Mouse (Mus musculus) thymus, postnatal 25 days (tissue): ENCODE measurements around the gene Glis3.

Experiments
- DNase-seq: peaks from one replicate; pipeline ENCODE4 v3.0.0; 2022

The Glis3 gene

GRCm38 (mm10) chr19:28579724-28580375, 100.0 kb downstream of the Glis3 start:
- no peak for DNase-seq

GRCm38 (mm10) chr19:28577023-28577422, 102.9 kb downstream of the Glis3 start:
- no peak for DNase-seq

GRCm38 (mm10) chr19:28576619-28577018, 103.3 kb downstream of the Glis3 start:
- no peak for DNase-seq

- DNase-seq = no peak
These were observed 106.2 kb downstream of the Glis3 start for GRCm38 (mm10) chr19:28573641-28574040.

GRCm38 (mm10) chr19:28569856-28570255, 110.0 kb downstream of the Glis3 start:
- DNase-seq = no peak

- DNase-seq = no peak
These were observed 112.8 kb downstream of the Glis3 start for GRCm38 (mm10) chr19:28567100-28567499.

GRCm38 (mm10) chr19:28566554-28566953, 113.3 kb downstream of the Glis3 start:
- DNase-seq = no peak

- no peak for DNase-seq
These were observed 118.2 kb downstream of the Glis3 start for GRCm38 (mm10) chr19:28561697-28562002.

GRCm38 (mm10) chr19:28560801-28561696, 118.8 kb downstream of the Glis3 start:
- no peak for DNase-seq

- DNase-seq = no peak
These were observed 120.0 kb downstream of the Glis3 start for GRCm38 (mm10) chr19:28559836-28560235.

- DNase-seq = no peak
These were observed 120.5 kb downstream of the Glis3 start for GRCm38 (mm10) chr19:28559400-28559799.

- DNase-seq = no peak
These were observed 121.2 kb downstream of the Glis3 start for GRCm38 (mm10) chr19:28558661-28559060.

GRCm38 (mm10) chr19:28557559-28558328, 122.1 kb downstream of the Glis3 start:
- DNase-seq = no peak

- DNase-seq = no peak
These were observed 124.5 kb downstream of the Glis3 start for GRCm38 (mm10) chr19:28555181-28555929.

GRCm38 (mm10) chr19:28550611-28551010, 129.3 kb downstream of the Glis3 start:
- no peak for DNase-seq

GRCm38 (mm10) chr19:28546933-28547332, 132.9 kb downstream of the Glis3 start:
- DNase-seq = peak; percentile 22

GRCm38 (mm10) chr19:28545493-28545892, 134.4 kb downstream of the Glis3 start:
- no peak for DNase-seq

GRCm38 (mm10) chr19:28538813-28539212, 141.1 kb downstream of the Glis3 start:
- no peak for DNase-seq

- no peak for DNase-seq
These were observed 144.9 kb downstream of the Glis3 start for GRCm38 (mm10) chr19:28534964-28535363.

- no peak for DNase-seq
These were observed 146.3 kb downstream of the Glis3 start for GRCm38 (mm10) chr19:28533576-28533975.

- no peak for DNase-seq
These were observed 148.1 kb downstream of the Glis3 start for GRCm38 (mm10) chr19:28531750-28532149.

GRCm38 (mm10) chr19:28530846-28531245, 149.0 kb downstream of the Glis3 start:
- peak; percentile 53 for DNase-seq

- no peak for DNase-seq
These were observed 150.9 kb downstream of the Glis3 start for GRCm38 (mm10) chr19:28529006-28529405.
